Comparison of ENCODE assay signal across 8 mouse cellular contexts in genomic region chr7:66199391-66199831, GRCm38 (mm10).
A peak's percentile ranks its signal among the peaks of the same experiment; 100 is the strongest.
DNase-seq lines count a peak whose midpoint lies in the region; ATAC-seq and TF ChIP-seq lines count a peak whose summit lies in the region.

No protein-coding gene starts in this region.

- intact Hi-C loops in left cerebral cortex, postnatal 25 days (cut with DNase I) = no loop called here

- H3K4me2 ChIP-seq in neural tube, embryonic 13.5 days = no peak overlapping the region
- peak overlapping the region; percentile 76 for H3K4me2 ChIP-seq in myocyte (ENCODE audit: low read depth)

- WGBS in neural tube, embryonic 13.5 days = 80% methylated on average over 5 of the region's 5 CpGs
- WGBS in heart, embryonic 10.5 days = 72% methylated on average over 5 of the region's 5 CpGs

- H3K27ac ChIP-seq in neural tube, embryonic 13.5 days (replicated peaks) = no peak overlapping the region
- H3K27ac ChIP-seq in heart, embryonic 10.5 days = peak overlapping the region; percentile 86

- H3K4me3 ChIP-seq in neural tube, embryonic 13.5 days = no peak overlapping the region
- H3K4me3 ChIP-seq in heart, embryonic 10.5 days = no peak overlapping the region
- H3K4me3 ChIP-seq in myocyte = no peak overlapping the region

- H3ac ChIP-seq in myocyte (ENCODE audit: control insufficient read depth, insufficient read length) = no peak overlapping the region

- H3K27me3 ChIP-seq in neural tube, embryonic 13.5 days = no peaks in the 10 kb centered on the region
- no peaks in the 10 kb centered on the region for H3K27me3 ChIP-seq in heart, embryonic 10.5 days (ENCODE audit: insufficient read depth, poor library complexity, severe bottlenecking)
- no peaks in the 10 kb centered on the region for H3K27me3 ChIP-seq in myocyte (ENCODE audit: control insufficient read depth, insufficient read depth, insufficient read length)

- H3K4me1 ChIP-seq in neural tube, embryonic 13.5 days (replicated peaks) = peaks cover 13% of the 10 kb centered on the region
- H3K4me1 ChIP-seq in heart, embryonic 10.5 days = peaks cover 69% of the 10 kb centered on the region

- H3K9ac ChIP-seq in neural tube, embryonic 13.5 days = no peak overlapping the region

- no peak for TF ChIP-seq CTCF in brain, embryonic 14.5 days (IDR thresholded peaks at IDR 0.05; ENCODE audit: borderline replicate concordance, extremely low read depth, insufficient read depth, insufficient read length)

- 0 out of 2 replicates have a peak, but pooled peaks have one; percentile 43 for ATAC-seq in neural tube, embryonic 13.5 days (ENCODE audit: low read depth)

- H3K9me3 ChIP-seq in neural tube, embryonic 13.5 days = peaks cover under 1% of the 10 kb centered on the region; the same call in 1 of the 2 replicates
- no peaks in the 10 kb centered on the region for H3K9me3 ChIP-seq in heart, embryonic 10.5 days

- H3K79me2 ChIP-seq in myocyte (ENCODE audit: control insufficient read depth, insufficient read depth) = no peaks in the 10 kb centered on the region

- no peak for TF ChIP-seq POLR2A in brain, embryonic 14.5 days (IDR thresholded peaks at IDR 0.05; ENCODE audit: borderline replicate concordance, extremely low read depth, insufficient read depth, insufficient read length, poor library complexity, severe bottlenecking)
- peak; percentile 70 for TF ChIP-seq POLR2A in myocyte (IDR thresholded peaks at IDR 0.05; ENCODE audit: insufficient read length, low read depth)

- no peaks in the 10 kb centered on the region for H3K36me3 ChIP-seq in neural tube, embryonic 13.5 days
- no peaks in the 10 kb centered on the region for H3K36me3 ChIP-seq in heart, embryonic 10.5 days
- no peaks in the 10 kb centered on the region for H3K36me3 ChIP-seq in myocyte (ENCODE audit: control insufficient read depth, insufficient read depth)

- no peak for DNase-seq in neural tube, embryonic 10.5 days (ENCODE audit: extremely low spot score, low spot score)
- peak; percentile 23 for DNase-seq in brain, embryonic 14.5 days (ENCODE audit: low read depth)
- peak; percentile 93 for DNase-seq in heart, embryonic 10.5 days (ENCODE audit: low spot score)
- peak; percentile 40 to 77 for DNase-seq in left cerebral cortex, postnatal 25 days (ENCODE audit: low spot score in 2 of 2)
- no peak for DNase-seq in cerebellum, postnatal 25 days
- DNase-seq in thymus, adult 18-20 months = no peak

TF ChIP-seq in myocyte, 11 proteins besides CTCF, POLR2A, EP300 and RAD21:
- TF ChIP-seq E2F4 (IDR thresholded peaks at IDR 0.05; ENCODE audit: insufficient read depth) = no peak
- TF ChIP-seq SRF (IDR thresholded peaks at IDR 0.05; ENCODE audit: control insufficient read depth, insufficient read length, low read depth) = no peak
- TF ChIP-seq USF1 (IDR thresholded peaks at IDR 0.05; ENCODE audit: low read depth) = no peak
- TF ChIP-seq MYOD1 (IDR thresholded peaks at IDR 0.05; ENCODE audit: control insufficient read depth in 1 of 3, insufficient read length in 2 of 3, low read depth in 2 of 3) = peak in 2 of 3 experiments; percentile 78 to 85
- TF ChIP-seq REST (IDR thresholded peaks at IDR 0.05; ENCODE audit: insufficient read depth, insufficient read length) = no peak
- no peak for TF ChIP-seq TCF12 (IDR thresholded peaks at IDR 0.05; ENCODE audit: insufficient read depth, poor library complexity, severe bottlenecking)
- peak; percentile 52 for TF ChIP-seq POLR2AphosphoS2 (IDR thresholded peaks at IDR 0.05; ENCODE audit: insufficient read length, low read depth)
- TF ChIP-seq CEBPB (IDR thresholded peaks at IDR 0.05; ENCODE audit: insufficient read depth, poor library complexity, severe bottlenecking) = no peak
- TF ChIP-seq TCF3 (IDR thresholded peaks at IDR 0.05; ENCODE audit: insufficient read length, low read depth) = no peak
- TF ChIP-seq MYOG (IDR thresholded peaks at IDR 0.05; ENCODE audit: control insufficient read depth in 1 of 3, insufficient read depth in 1 of 3, insufficient read length in 2 of 3, low read depth in 2 of 3) = peak in 2 of 3 experiments; percentile 45 to 73
- no peak for TF ChIP-seq MAX (IDR thresholded peaks at IDR 0.05; ENCODE audit: low read depth)

Comparison
In these comparisons a context has a peak if more than half of its experiments do, and no peak if none do; other contexts are left out.
1. DNase-seq: peak in brain, embryonic 14.5 days (single experiment), heart, embryonic 10.5 days (single experiment) and left cerebral cortex, postnatal 25 days (2 of 2); none in neural tube, embryonic 10.5 days (single experiment), cerebellum, postnatal 25 days (0 of 2) and thymus, adult 18-20 months (0 of 2).